Mouse (Mus musculus): ENCODE measurements around the gene Polr1a.

DNA sequence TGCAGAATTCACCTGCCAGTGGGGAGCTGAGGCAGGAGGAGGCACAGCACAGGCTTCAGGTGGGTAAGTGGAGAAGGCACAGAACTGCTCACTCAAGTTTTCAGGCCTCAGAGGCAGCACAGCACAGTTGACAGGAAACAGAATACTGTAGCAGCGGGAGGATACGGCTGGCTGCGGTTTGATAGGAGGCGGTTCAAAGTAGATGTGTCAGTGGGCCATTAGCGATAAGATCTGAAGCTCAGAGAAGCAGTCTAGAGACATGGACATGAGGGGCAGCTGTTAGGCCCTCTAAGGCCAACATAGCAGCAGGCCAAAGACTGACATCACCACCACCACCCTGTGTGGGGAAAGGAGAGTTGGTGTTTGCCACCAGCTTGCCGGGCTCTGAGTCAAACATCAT, 53.9 kb downstream of the Polr1a start:
- no peak for TF ChIP-seq CTCF (IDR thresholded peaks at IDR 0.05; ENCODE audit: extremely low read depth, insufficient read length, insufficient replicate concordance, low read depth, low read length)
- TF ChIP-seq POLR2A (IDR thresholded peaks at IDR 0.05; ENCODE audit: low read depth, low read length), result no peak

Measured in small intestine, adult 2 months (tissue).